38 mouse cellular contexts compared by ENCODE assay signal in genomic region chr5:88268619-88269018, GRCm38 (mm10). TPM values are rescaled to one million over a fixed set of nuclear protein-coding genes. Genes with fewer than 3 reads are reported as not detected.
"Had no signal": no experiment of that assay in that cellular context is flagged by ENCODE, and none has a peak within 500 bp of the region (broad histone marks: within the 10 kb centered on the region; RNA-seq: fewer than 3 reads in every experiment).

TSS of gene Gm7714 (plus strand) at chr5:88268919.

- H3K27me3 ChIP-seq: embryonic facial prominence, embryonic 12.5 days; embryonic facial prominence, embryonic 13.5 days; embryonic facial prominence, embryonic 15.5 days; forebrain, embryonic 12.5 days; forebrain, embryonic 13.5 days; forebrain, embryonic 15.5 days had no signal

- H3K4me2 ChIP-seq: embryonic facial prominence, embryonic 12.5 days; embryonic facial prominence, embryonic 13.5 days; embryonic facial prominence, embryonic 15.5 days; forebrain, embryonic 12.5 days; forebrain, embryonic 13.5 days; forebrain, embryonic 15.5 days had no signal

- H3K4me3 ChIP-seq: embryonic facial prominence, embryonic 10.5 days; embryonic facial prominence, embryonic 12.5 days; embryonic facial prominence, embryonic 13.5 days; embryonic facial prominence, embryonic 15.5 days; erythroblast, embryonic 14.5 days; forebrain, embryonic 10.5 days; forebrain, embryonic 12.5 days; forebrain, embryonic 13.5 days; forebrain, embryonic 15.5 days; gastrocnemius, adult 2 months had no signal

- H3K27ac ChIP-seq: embryonic facial prominence, embryonic 10.5 days; embryonic facial prominence, embryonic 12.5 days; embryonic facial prominence, embryonic 13.5 days; embryonic facial prominence, embryonic 15.5 days; forebrain, embryonic 10.5 days; forebrain, embryonic 12.5 days; forebrain, embryonic 13.5 days; forebrain, embryonic 15.5 days; gastrocnemius, adult 2 months had no signal

- ATAC-seq: forebrain, embryonic 13.5 days; forebrain, embryonic 14.5 days; forebrain, embryonic 15.5 days; forebrain, embryonic 16.5 days; forebrain, postnatal 0 days had no signal

- H3K4me1 ChIP-seq: embryonic facial prominence, embryonic 10.5 days; embryonic facial prominence, embryonic 12.5 days; embryonic facial prominence, embryonic 13.5 days; embryonic facial prominence, embryonic 15.5 days; forebrain, embryonic 10.5 days; forebrain, embryonic 12.5 days; forebrain, embryonic 13.5 days; forebrain, embryonic 15.5 days had no signal

- DNase-seq: cerebellum, adult 9-10 months; cerebellum, adult 9-11 months; cerebellum, postnatal 10 days; cerebellum, postnatal 14 days; cerebellum, postnatal 25 days; cerebellum, postnatal 36 days; embryo, embryonic 11 days; forebrain, postnatal 0 days; gastrocnemius, adult 2 months; gastrocnemius, postnatal 10 days; gastrocnemius, postnatal 14 days; gastrocnemius, postnatal 25 days; gastrocnemius, postnatal 36 days; heart, adult 11 months; heart, adult 18-20 months had no signal

- H3K36me3 ChIP-seq: embryonic facial prominence, embryonic 10.5 days; embryonic facial prominence, embryonic 12.5 days; embryonic facial prominence, embryonic 13.5 days; embryonic facial prominence, embryonic 15.5 days; forebrain, embryonic 10.5 days; forebrain, embryonic 12.5 days; forebrain, embryonic 15.5 days had no signal

- H3K9ac ChIP-seq: embryonic facial prominence, embryonic 12.5 days; embryonic facial prominence, embryonic 13.5 days; embryonic facial prominence, embryonic 15.5 days; forebrain, embryonic 12.5 days; forebrain, embryonic 13.5 days; forebrain, embryonic 15.5 days; forebrain, postnatal 0 days had no signal

- H3K9me3 ChIP-seq: embryonic facial prominence, embryonic 10.5 days; embryonic facial prominence, embryonic 12.5 days; embryonic facial prominence, embryonic 13.5 days; embryonic facial prominence, embryonic 15.5 days; forebrain, embryonic 10.5 days; forebrain, embryonic 12.5 days; forebrain, embryonic 13.5 days; forebrain, embryonic 15.5 days had no signal

RNA-seq across cellular contexts. Expression of gene Gm7714, which starts in this region (rescaled TPM):
- total RNA-seq: common myeloid progenitor, adult 5-6 weeks; forebrain, postnatal 0 days; gastrocnemius, adult 18-20 months; gastrocnemius, adult 2 months; gastrocnemius, adult 8-10 months; gastrocnemius, postnatal 10 days; gastrocnemius, postnatal 14 days; gastrocnemius, postnatal 25 days; gastrocnemius, postnatal 36 days; gastrocnemius, postnatal 4 days; granulocyte monocyte progenitor cell, adult 5-6 weeks; heart, adult 18-20 months; heart, adult 8-10 months had no signal
- polyA plus RNA-seq: cortical plate, adult 2 months; embryonic facial prominence, embryonic 10.5 days; embryonic facial prominence, embryonic 11.5 days; embryonic facial prominence, embryonic 12.5 days; embryonic facial prominence, embryonic 13.5 days; embryonic facial prominence, embryonic 14.5 days; embryonic facial prominence, embryonic 15.5 days; erythroblast, embryonic 14.5 days; forebrain, embryonic 10.5 days; forebrain, embryonic 11.5 days; forebrain, embryonic 12.5 days; forebrain, embryonic 13.5 days; forebrain, embryonic 14.5 days; forebrain, embryonic 15.5 days; forebrain, embryonic 16.5 days; forebrain, postnatal 0 days; frontal cortex, adult 2 months; gonadal fat pad, adult 2 months had no signal
